Mouse (Mus musculus) lung, postnatal 36 days (tissue): ENCODE measurements around the gene Ddost.

Experiments used
- DNase-seq: peaks from one replicate; pipeline ENCODE4 v3.0.0; 2022; ENCODE audit warnings: mixed read lengths

The Ddost gene

GRCm38 (mm10) chr4:138341393-138341792 lies 36.9 kb downstream of the Ddost start:
- no peak for DNase-seq

GRCm38 (mm10) chr4:138342048-138342447 lies 37.5 kb downstream of the Ddost start:
- no peak for DNase-seq

- DNase-seq = no peak
These were observed 38.2 kb downstream of the Ddost start for GRCm38 (mm10) chr4:138342778-138343177.

DNA sequence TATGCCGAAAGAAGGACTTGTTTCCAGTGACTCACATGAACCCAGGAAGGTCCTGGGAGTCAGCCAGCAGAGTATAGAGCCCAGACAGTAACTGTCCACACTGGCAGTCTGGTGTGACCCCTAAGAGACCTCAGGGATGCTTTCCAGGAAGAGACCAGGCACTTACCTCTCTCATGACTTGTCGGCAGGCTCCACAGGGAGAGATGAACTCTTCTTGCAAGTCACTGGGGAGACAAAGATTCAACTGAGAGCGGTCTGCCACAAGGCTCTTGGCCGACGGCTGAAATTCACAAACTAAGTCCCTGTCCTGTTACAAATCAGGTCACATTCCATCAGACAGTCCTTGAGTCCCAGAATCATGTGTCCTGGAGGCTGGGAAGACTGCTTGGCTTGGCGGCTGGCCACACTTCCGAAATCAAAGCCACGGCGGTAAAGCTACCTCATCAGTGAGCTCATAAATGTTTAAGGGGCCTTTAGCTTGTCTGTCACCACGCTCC lies 38.9 kb downstream of the Ddost start:
- no peak for DNase-seq

GRCm38 (mm10) chr4:138344891-138345545 lies 40.5 kb downstream of the Ddost start:
- peak; percentile 43 for DNase-seq

DNA sequence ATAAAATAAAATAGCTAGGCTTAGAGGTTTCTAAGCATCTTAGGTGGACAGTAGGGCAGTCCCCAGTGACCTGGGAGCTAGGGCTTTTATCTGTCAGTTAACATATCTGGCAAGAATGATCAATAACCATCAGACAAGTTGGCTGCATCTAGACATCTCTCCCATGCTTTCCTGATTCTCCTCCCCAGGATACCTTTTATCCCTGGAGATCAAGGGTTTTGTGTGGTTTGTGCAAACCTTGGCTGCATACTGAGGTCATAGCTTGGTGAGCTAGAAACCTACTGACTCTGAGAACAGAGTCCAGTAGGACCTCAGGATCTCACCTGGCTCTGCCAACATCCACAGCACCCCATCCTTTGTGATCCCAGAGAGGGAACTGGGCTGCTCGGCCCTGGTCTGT lies 42.8 kb downstream of the Ddost start:
- DNase-seq = no peak

- no peak for DNase-seq
These were observed 44.2 kb downstream of the Ddost start for GRCm38 (mm10) chr4:138348716-138349115.

DNA sequence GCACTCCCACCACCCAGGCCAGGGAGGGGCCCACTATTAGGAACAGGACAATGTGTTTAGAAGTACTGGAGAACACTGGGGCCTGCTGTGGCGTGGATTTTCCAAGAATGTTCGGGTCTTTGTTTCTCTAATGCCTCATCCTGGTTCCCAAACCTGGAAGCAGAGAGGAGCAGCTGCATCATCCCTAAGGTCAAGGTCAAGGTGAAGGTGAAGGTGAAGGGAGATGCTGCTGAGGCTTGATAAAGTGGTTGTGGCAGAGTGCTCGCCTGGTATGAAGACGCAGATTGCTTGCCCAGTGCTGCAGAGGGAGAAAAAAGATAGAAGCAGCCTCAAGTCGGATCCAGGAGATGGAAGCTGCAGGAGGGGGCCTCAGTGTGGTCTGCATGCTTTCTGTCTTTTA lies 47.3 kb downstream of the Ddost start:
- DNase-seq = no peak

GRCm38 (mm10) chr4:138352692-138353091 lies 48.2 kb downstream of the Ddost start:
- no peak for DNase-seq

GRCm38 (mm10) chr4:138353438-138354171 lies 49.1 kb downstream of the Ddost start:
- DNase-seq = no peak

DNA sequence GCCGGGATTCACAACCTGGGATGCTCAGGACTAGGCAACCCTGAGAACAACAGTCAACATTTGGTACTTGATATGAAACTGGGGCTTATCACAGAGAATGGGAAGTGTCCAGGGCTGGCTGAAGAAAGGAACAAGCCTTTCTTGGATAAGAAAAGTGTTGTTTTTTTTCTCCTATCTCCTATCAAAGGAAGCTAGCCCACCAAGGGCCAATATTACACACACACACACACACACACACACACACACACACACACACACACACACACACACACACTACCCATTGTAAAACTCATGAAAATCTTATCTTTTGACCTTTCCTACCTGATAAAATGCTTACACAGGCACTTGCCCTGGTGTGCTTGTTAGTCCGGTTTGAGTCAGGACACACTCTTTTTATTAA lies 51.0 kb downstream of the Ddost start:
- DNase-seq = no peak

DNA sequence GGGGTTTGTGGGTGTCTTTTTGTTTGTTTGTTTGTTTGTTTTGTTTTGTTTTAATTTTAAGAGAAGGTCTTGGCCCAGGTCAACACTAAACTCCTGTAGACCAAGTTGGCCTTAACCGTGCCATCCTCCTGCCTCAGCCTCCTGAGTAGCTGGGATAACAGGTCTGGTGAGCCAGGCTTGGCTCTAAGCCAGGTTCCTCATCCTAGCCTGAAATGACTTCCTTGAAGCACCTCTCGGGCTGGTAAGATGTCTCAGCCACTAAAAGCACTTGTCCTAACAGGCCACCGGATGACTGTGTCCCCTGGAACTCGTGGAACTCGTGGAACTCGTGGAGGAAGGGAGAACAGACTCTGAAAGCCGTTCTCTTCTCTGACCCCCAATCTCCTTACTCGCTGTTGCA lies 51.6 kb downstream of the Ddost start:
- peak; percentile 30 for DNase-seq

DNA sequence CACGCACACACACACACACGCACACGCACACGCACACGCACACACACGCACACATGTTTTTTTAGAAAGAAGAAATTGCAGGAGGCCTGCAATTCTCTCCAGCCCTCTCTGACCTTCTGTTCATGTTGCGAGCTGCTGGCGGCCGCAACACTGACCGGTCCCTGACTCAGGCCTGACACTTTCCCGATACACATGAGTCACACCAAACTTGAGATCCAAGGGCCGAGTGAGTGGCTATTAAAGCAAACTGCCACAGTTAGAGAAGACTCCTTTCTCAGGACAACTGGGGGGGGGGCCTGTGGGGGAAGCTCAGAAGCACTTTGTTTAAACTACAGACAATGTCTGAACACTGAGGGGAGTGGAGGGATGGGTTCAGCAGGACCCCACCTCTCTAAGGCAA lies 52.0 kb downstream of the Ddost start:
- peak; percentile 49 for DNase-seq

GRCm38 (mm10) chr4:138358176-138358575 lies 53.6 kb downstream of the Ddost start:
- no peak for DNase-seq

GRCm38 (mm10) chr4:138361370-138361821 lies 56.9 kb downstream of the Ddost start:
- no peak for DNase-seq
